Mouse (Mus musculus) bone marrow macrophage, adult 2 months (primary cell): ENCODE measurements at regions not wholly inside any gene's neighbourhood (a gene's known extent, or its start where the extent isn't known, plus 50 kb on each side); places are given as distances from the start of the nearest gene placed in this dataset.

ENCODE experiments used
- H3K27ac ChIP-seq: 2 replicates; pipeline ENCODE4 v1.5.1; 2012; ENCODE audit warnings: low read depth, low read length; ENCODE audit not compliant: insufficient read depth
- H3K4me1 ChIP-seq: 2 replicates; pipeline ENCODE4 v1.6.1; 2012; ENCODE audit warnings: low read length; ENCODE audit not compliant: control insufficient read depth, insufficient read depth
- H3K4me3 ChIP-seq: 2 replicates; pipeline ENCODE4 v1.5.1; 2012; ENCODE audit warnings: mild to moderate bottlenecking, low read length, moderate library complexity; ENCODE audit not compliant: insufficient read depth
- CTCF ChIP-seq: IDR thresholded peaks from 2 replicates; pipeline ENCODE4 v1.5.1; 2012; ENCODE audit warnings: low read depth, mild to moderate bottlenecking, low read length, moderate library complexity
- POLR2A ChIP-seq: IDR thresholded peaks from 2 replicates; pipeline ENCODE4 v1.6.1; 2012; ENCODE audit warnings: mild to moderate bottlenecking, low read depth, low read length, borderline replicate concordance

GRCm38 (mm10) chr11:33061570-33061969, 85.6 kb downstream of the Fgf18 start:
- Histone ChIP-seq H3K4me3 (no peak overlapping the region), H3K27ac (no peak overlapping the region), H3K4me1 (no peaks in the 10 kb centered on the region)
- no peak for TF ChIP-seq POLR2A
- TF ChIP-seq CTCF, result no peak

- Histone ChIP-seq H3K27ac (no peak overlapping the region), H3K4me1 (no peaks in the 10 kb centered on the region), H3K4me3 (no peak overlapping the region)
- TF ChIP-seq CTCF (no peak), POLR2A (no peak)
Observed at GRCm38 (mm10) chr11:33060352-33060751, 86.8 kb downstream of the Fgf18 start.

- no peak overlapping the region for H3K27ac ChIP-seq
- TF ChIP-seq CTCF (no peak), POLR2A (no peak)
- no peaks in the 10 kb centered on the region for H3K4me1 ChIP-seq
- H3K4me3 ChIP-seq, result no peak overlapping the region
Observed at GRCm38 (mm10) chr11:33050216-33050615, 97.0 kb downstream of the Fgf18 start.

- H3K4me1 ChIP-seq, result no peaks in the 10 kb centered on the region
- H3K27ac ChIP-seq, result no peak overlapping the region
- no peak overlapping the region for H3K4me3 ChIP-seq
- TF ChIP-seq CTCF (no peak), POLR2A (no peak)
Observed at GRCm38 (mm10) chr11:33039854-33040792, 107.1 kb downstream of the Fgf18 start.

- no peak for TF ChIP-seq POLR2A
- TF ChIP-seq CTCF, result no peak
- Histone ChIP-seq H3K4me1 (no peaks in the 10 kb centered on the region), H3K4me3 (no peak overlapping the region), H3K27ac (no peak overlapping the region)
Observed at GRCm38 (mm10) chr11:33036367-33036766, 110.8 kb downstream of the Fgf18 start.

GRCm38 (mm10) chr11:33028920-33029319, 118.3 kb downstream of the Fgf18 start:
- Histone ChIP-seq H3K4me3 (no peak overlapping the region), H3K4me1 (no peaks in the 10 kb centered on the region), H3K27ac (no peak overlapping the region)
- TF ChIP-seq POLR2A (no peak), CTCF (peak; percentile 66)

GRCm38 (mm10) chr11:33027121-33027520, 120.1 kb downstream of the Fgf18 start:
- H3K4me1 ChIP-seq, result no peaks in the 10 kb centered on the region
- H3K27ac ChIP-seq, result no peak overlapping the region
- TF ChIP-seq CTCF (no peak), POLR2A (no peak)
- no peak overlapping the region for H3K4me3 ChIP-seq

GRCm38 (mm10) chr11:33013229-33014185, 133.7 kb downstream of the Fgf18 start:
- TF ChIP-seq POLR2A, result no peak
- no peak for TF ChIP-seq CTCF
- no peaks in the 10 kb centered on the region for H3K4me1 ChIP-seq
- H3K27ac ChIP-seq, result no peak overlapping the region
- H3K4me3 ChIP-seq, result no peak overlapping the region

- no peaks in the 10 kb centered on the region for H3K4me1 ChIP-seq
- no peak overlapping the region for H3K27ac ChIP-seq
- H3K4me3 ChIP-seq, result no peak overlapping the region
- TF ChIP-seq CTCF (no peak), POLR2A (no peak)
Observed at GRCm38 (mm10) chr11:33012384-33013160, 134.6 kb downstream of the Fgf18 start.
